Mouse (Mus musculus) kidney, adult 2 months (tissue): ENCODE measurements around the gene Clmp.

Source experiments
- CTCF ChIP-seq: fragments of 200-500 bp; conservative IDR thresholded peaks from 2 replicates; pipeline ENCODE4 v1.5.1; 2011; ENCODE audit warnings: low read depth, mild to moderate bottlenecking, control low read depth, low read length, moderate library complexity, mixed read lengths; ENCODE audit not compliant: insufficient read depth, insufficient read length
- POLR2A ChIP-seq: fragments of 200-500 bp; IDR thresholded peaks from one replicate; pipeline ENCODE4 v1.6.1; 2011; ENCODE audit warnings: low read depth, low read length, control low read depth

- TF ChIP-seq CTCF: no peak
- no peak for TF ChIP-seq POLR2A
Measured at GRCm38 (mm10) chr9:40693026-40693425, 7.3 kb downstream of the Clmp start.
